Mouse (Mus musculus) cerebellum, adult 9-10 months (tissue): ENCODE measurements at regions not wholly inside any gene's neighbourhood (a gene's known extent, or its start where the extent isn't known, plus 50 kb on each side); places are given as distances from the start of the nearest gene placed in this dataset.

Experiments used
- DNase-seq: peaks from one replicate; pipeline ENCODE4 v3.0.0; 2022

- DNase-seq, result no peak
Observed at GRCm38 (mm10) chr9:74655956-74656355, 205.8 kb upstream of the Onecut1 start.

DNA sequence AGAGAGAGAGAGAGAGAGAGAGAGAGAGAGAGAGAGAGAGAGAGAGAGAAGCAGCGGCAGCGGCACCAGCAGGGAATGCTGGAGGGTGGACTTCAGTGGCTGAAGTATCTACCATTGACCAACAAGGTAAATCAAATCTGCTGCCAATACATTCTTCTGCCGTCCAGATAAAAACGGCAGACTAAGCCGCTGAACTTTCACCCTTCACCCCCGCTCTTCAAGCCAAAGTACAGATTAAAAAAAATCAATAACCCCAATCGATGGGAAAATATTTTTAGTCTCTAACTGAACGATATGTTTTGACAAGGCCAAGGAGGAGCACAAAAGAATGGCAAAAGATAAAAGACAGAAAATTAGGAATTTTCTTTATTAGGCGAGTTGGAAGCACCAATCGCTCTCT, 205.3 kb upstream of the Onecut1 start:
- no peak for DNase-seq

- DNase-seq, result no peak
Observed at GRCm38 (mm10) chr9:74671356-74671952, 190.3 kb upstream of the Onecut1 start.

GRCm38 (mm10) chr9:74672261-74672660, 189.5 kb upstream of the Onecut1 start:
- no peak for DNase-seq

GRCm38 (mm10) chr9:74698229-74698628, 163.5 kb upstream of the Onecut1 start:
- DNase-seq, result no peak

DNA sequence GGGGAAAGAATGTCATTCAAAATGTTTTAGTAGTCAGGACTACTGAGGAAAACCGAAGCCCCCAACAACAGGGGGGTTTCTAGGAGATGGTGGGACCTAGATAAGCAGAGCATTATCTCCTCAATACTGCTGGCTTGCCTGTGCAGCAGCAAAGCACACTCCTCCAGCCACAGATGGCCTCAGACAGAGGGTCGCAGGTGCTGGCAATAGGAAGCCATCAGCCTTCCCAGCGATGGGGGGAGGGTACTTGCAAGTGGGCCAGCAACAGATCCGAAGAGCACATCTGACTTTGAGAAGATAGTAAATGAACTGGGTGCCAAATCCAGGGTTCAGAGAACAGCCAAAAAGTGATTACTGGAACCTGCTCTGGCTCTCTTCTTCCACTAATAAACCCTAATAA, 156.0 kb upstream of the Onecut1 start:
- no peak for DNase-seq

GRCm38 (mm10) chr9:74707608-74708007, 154.1 kb upstream of the Onecut1 start:
- DNase-seq, result no peak

GRCm38 (mm10) chr9:74711698-74712097, 150.0 kb upstream of the Onecut1 start:
- DNase-seq, result no peak

DNA sequence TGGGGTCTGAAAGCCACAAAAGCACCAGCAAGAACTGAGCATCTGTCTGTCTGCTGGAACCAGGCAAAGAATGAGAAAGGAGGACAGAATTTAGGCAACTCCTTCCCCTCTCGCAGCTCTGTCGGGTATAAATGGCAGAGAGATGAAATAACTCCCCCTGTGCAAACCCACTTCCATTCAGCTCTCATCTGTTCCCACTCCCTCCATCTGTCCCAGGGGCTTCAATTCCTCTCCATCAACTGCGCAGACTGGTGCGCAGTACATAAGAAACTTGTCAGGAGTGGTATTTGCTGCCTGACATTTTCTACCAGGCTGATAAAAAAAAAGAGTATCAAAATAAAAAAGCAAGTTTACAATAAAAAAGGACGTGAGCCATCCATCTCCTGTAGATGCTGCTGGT, 129.3 kb upstream of the Onecut1 start:
- DNase-seq, result no peak

GRCm38 (mm10) chr9:74741949-74742348, 119.8 kb upstream of the Onecut1 start:
- DNase-seq, result no peak

- no peak for DNase-seq
Observed at GRCm38 (mm10) chr9:74747886-74748285, 113.8 kb upstream of the Onecut1 start.

GRCm38 (mm10) chr9:74758025-74758424, 103.7 kb upstream of the Onecut1 start:
- DNase-seq, result no peak

DNA sequence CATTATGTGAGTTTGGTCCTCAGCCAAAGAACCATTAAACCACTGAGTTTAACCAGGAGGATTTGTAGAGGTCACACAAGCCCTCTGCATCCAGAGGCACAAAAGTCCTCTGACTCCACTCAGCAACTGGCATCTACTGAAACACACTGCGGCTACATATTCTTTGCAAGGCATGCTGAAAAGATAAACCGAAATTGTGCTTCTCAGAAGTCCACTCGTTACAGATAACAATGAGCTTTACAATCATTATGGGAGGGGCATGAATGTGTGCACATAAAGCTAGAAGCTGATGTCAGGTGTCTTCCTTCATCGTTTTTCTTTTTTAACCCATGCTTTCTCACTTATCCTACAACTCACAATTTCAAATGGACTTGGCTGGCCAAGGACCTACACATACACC, 102.8 kb upstream of the Onecut1 start:
- no peak for DNase-seq

GRCm38 (mm10) chr9:74780419-74780818, 81.3 kb upstream of the Onecut1 start:
- DNase-seq, result no peak

- DNase-seq, result no peak
Observed at GRCm38 (mm10) chr9:74793394-74793793, 68.3 kb upstream of the Onecut1 start.

- DNase-seq, result no peak
Observed at GRCm38 (mm10) chr9:74795994-74796393, 65.7 kb upstream of the Onecut1 start.

DNA sequence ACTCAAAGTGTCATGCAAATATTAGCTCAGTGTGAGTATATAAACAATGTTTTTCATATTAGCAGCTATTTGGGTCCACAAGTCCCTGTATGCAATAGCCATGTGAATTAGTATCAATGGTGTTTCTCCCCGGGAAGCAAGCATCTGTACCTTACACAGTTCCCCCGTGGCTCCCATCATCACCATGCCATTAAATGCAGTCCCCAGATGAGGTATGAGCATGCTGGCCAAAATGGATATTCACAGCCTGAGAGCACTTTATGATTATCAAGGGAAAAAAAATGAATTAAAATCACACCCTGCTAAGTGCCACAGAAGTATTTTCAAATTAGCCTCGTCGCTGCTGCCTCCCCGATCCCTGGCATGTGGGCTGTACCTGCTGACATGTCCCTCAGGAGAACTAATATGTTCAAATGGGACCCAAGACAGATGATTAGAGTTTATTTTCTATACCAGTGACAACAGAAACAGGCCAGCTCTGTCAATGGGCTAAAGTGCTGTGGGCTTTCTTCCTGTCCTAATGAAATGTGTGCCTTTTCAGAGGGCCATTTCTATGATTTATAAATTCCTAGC, 64.4 kb upstream of the Onecut1 start:
- no peak for DNase-seq

DNA sequence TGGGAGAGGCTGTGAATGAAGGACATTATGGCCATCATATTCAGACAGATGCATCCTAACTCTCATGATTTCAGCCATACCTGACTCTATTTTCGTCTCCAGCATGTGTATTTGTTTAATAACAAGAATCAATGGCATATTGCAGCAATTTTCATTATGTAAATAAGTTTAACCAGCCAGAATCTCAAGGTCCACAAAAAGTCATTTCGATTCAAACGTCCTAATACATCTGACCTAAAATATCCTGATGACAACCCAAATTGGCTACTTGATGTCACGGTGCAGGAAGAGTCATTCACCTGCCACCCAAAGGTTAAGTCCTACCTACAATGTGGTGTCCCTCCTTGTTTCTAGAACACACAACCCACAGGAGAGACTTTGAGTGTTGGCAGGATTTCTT, 60.6 kb upstream of the Onecut1 start:
- no peak for DNase-seq

DNA sequence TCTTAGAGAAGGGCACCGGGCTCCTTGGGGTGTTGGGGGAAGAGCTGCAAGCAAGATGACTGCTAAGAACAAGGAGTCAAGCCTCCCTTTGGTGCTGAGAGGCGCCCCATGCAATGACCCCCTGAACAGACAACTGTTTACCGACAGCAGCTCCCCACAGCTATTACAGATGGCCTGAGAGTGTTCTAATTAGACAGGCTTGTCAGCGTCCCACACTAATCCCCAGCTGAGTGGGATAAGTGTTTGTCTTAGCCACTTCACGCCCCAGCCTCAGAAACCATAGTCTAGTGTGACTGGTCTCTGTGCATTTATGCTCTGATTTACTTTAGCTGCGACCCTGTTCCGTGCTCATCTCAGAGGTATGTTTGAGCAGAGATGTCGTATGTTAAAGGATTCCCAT, 50.3 kb upstream of the Onecut1 start:
- no peak for DNase-seq
